Mouse (Mus musculus): Measurements from ENCODE around the gene Apom. TPM values are rescaled to one million over a fixed set of nuclear protein-coding genes. Genes with fewer than 3 reads are reported as not detected.

Apom gene
- polyA plus RNA-seq, 1 experiment: 0.18 TPM

GRCm38 (mm10) chr17:35080248-35080647 is 51.6 kb downstream of the Apom start:
- TF ChIP-seq POLR2A (IDR thresholded peaks at IDR 0.05; ENCODE audit: low read depth, low read length): no peak
- TF ChIP-seq CTCF (IDR thresholded peaks at IDR 0.05; ENCODE audit: extremely low read depth, insufficient read depth, insufficient read length, insufficient replicate concordance): no peak
- Histone ChIP-seq H3K4me3 (ENCODE audit: extremely low read depth, insufficient read depth, insufficient read length) (no peak overlapping the region), H3K27ac (ENCODE audit: insufficient read depth, low read length) (no peak overlapping the region), H3K27me3 (ENCODE audit: control insufficient read depth, insufficient read depth, low read length) (no peaks in the 10 kb centered on the region), H3K4me1 (ENCODE audit: control insufficient read depth, insufficient read depth, insufficient read length) (no peaks in the 10 kb centered on the region; the same call in 1 of the 2 replicates), H3K36me3 (ENCODE audit: control insufficient read depth, insufficient read depth, low read length) (no peaks in the 10 kb centered on the region)
- WGBS: 71% methylated on average over 6 of the region's 6 CpGs
- DNase-seq (ENCODE audit: low read depth in 1 of 2, low spot score in 2 of 2): no peak

DNA sequence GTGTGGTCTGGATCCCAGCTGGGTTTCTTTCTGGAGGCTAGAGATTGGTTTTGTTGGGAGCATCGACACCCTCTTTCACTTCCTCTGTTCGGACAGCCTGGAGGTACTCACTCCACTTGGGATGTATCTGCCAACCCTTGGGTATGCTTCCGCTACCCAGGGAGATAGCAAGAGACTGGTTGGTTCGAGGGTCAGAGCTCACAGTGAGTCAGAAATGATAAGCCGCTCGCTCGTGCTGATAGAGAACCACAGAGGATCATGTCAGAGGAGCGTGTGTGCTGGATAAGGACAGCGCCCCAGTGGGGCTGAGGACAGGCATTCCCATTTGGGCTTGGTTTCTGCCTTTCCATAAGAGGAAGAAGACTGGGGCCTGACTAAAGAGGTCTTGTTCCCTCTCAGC is 52.1 kb downstream of the Apom start:
- Histone ChIP-seq H3K36me3 (ENCODE audit: control insufficient read depth, insufficient read depth, low read length) (no peaks in the 10 kb centered on the region), H3K4me1 (ENCODE audit: control insufficient read depth, insufficient read depth, insufficient read length) (no peaks in the 10 kb centered on the region; the same call in 1 of the 2 replicates), H3K27ac (ENCODE audit: insufficient read depth, low read length) (no peak overlapping the region), H3K27me3 (ENCODE audit: control insufficient read depth, insufficient read depth, low read length) (no peaks in the 10 kb centered on the region), H3K4me3 (ENCODE audit: extremely low read depth, insufficient read depth, insufficient read length) (no peak overlapping the region)
- DNase-seq (ENCODE audit: low read depth in 1 of 2, low spot score in 2 of 2): no peak
- WGBS: 67% methylated on average over 9 of the region's 9 CpGs
- TF ChIP-seq POLR2A (IDR thresholded peaks at IDR 0.05; ENCODE audit: low read depth, low read length) (no peak), CTCF (IDR thresholded peaks at IDR 0.05; ENCODE audit: extremely low read depth, insufficient read depth, insufficient read length, insufficient replicate concordance) (no peak)

Other genes with a start within 250 kb of the Apom start
- 15.9 and 16.0 TPM in 2 replicates for gene C2, start 233.8 kb downstream of the Apom start, polyA plus RNA-seq (2012; rRNA removed)
- 200 and 246 TPM in 2 replicates for gene Ehmt2, start 233.6 kb downstream of the Apom start, polyA plus RNA-seq (2012; rRNA removed)
- gene Slc44a4, start 217.6 kb downstream of the Apom start, polyA plus RNA-seq (2012; rRNA removed): 0.05 and 0.08 TPM in 2 replicates
- 45.8 and 47.5 TPM in 2 replicates for gene Neu1, start 200.8 kb downstream of the Apom start, polyA plus RNA-seq (2012; rRNA removed)
- 7.6 and 12.5 TPM in 2 replicates for gene Hspa1b, start 172.8 kb downstream of the Apom start, polyA plus RNA-seq (2012; rRNA removed)
- gene Gm20481, start 162.1 kb downstream of the Apom start, polyA plus RNA-seq (2012; rRNA removed): not detected in 2 replicates
- 4.2 and 6.7 TPM in 2 replicates for gene Hspa1a, start 159.9 kb downstream of the Apom start, polyA plus RNA-seq (2012; rRNA removed)
- 0.05 and 0.06 TPM in 2 replicates for gene Hspa1l, start 159.3 kb downstream of the Apom start, polyA plus RNA-seq (2012; rRNA removed)
- gene Lsm2, start 150.2 kb downstream of the Apom start, polyA plus RNA-seq (2012; rRNA removed): 60.7 and 65.2 TPM in 2 replicates
- gene Vars, start 131.1 kb downstream of the Apom start, polyA plus RNA-seq (2012; rRNA removed): 489 and 697 TPM in 2 replicates
- 0.72 and 0.90 TPM in 2 replicates for gene Vwa7, start 115.5 kb downstream of the Apom start, polyA plus RNA-seq (2012; rRNA removed)
- gene Sapcd1, start 104.0 kb downstream of the Apom start, polyA plus RNA-seq (2012; rRNA removed): 7.3 and 14.7 TPM in 2 replicates
- gene Msh5, start 85.3 kb downstream of the Apom start, polyA plus RNA-seq (2012; rRNA removed): 8.6 and 9.5 TPM in 2 replicates
- 123 and 134 TPM in 2 replicates for gene Clic1, start 82.1 kb downstream of the Apom start, polyA plus RNA-seq (2012; rRNA removed)
- 18.4 and 18.9 TPM in 2 replicates for gene Ddah2, start 73.0 kb downstream of the Apom start, polyA plus RNA-seq (2012; rRNA removed)
- 0.47 and 0.59 TPM in 2 replicates for gene Ly6g6c, start 66.7 kb downstream of the Apom start, polyA plus RNA-seq (2012; rRNA removed)
- gene Mpig6b, start 65.9 kb downstream of the Apom start, polyA plus RNA-seq (2012; rRNA removed): 4.8 and 5.6 TPM in 2 replicates
- 0.31 and 0.39 TPM in 2 replicates for gene Ly6g6e, start 55.1 kb downstream of the Apom start, polyA plus RNA-seq (2012; rRNA removed)
- gene Ly6g6d, start 54.0 kb downstream of the Apom start, polyA plus RNA-seq (2012; rRNA removed): 1.3 and 1.8 TPM in 2 replicates
- 7.8 and 9.7 TPM in 2 replicates for gene Ly6g6f, start 46.4 kb downstream of the Apom start, polyA plus RNA-seq (2012; rRNA removed)
- 119 and 154 TPM in 2 replicates for gene Abhd16a, start 42.8 kb downstream of the Apom start, polyA plus RNA-seq (2012; rRNA removed)
- gene Ly6g5c, start 23.8 kb downstream of the Apom start, polyA plus RNA-seq (2012; rRNA removed): not detected in 2 replicates
- 2.4 and 2.9 TPM in 2 replicates for gene Ly6g5b, start 16.6 kb downstream of the Apom start, polyA plus RNA-seq (2012; rRNA removed)
- 20.9 and 29.9 TPM in 2 replicates for gene Gpank1, start 10.6 kb downstream of the Apom start, polyA plus RNA-seq (2012; rRNA removed)
- gene Csnk2b, start 10.0 kb downstream of the Apom start, polyA plus RNA-seq (2012; rRNA removed): 176 and 238 TPM in 2 replicates
- gene D17H6S53E, start 5.7 kb downstream of the Apom start, polyA plus RNA-seq (2012; rRNA removed): 6.8 and 10.0 TPM in 2 replicates
- 166 and 202 TPM in 2 replicates for gene Bag6, start 3.1 kb upstream of the Apom start, polyA plus RNA-seq (2012; rRNA removed)
- gene Prrc2a, start 32.8 kb upstream of the Apom start, polyA plus RNA-seq (2012; rRNA removed): 362 and 462 TPM in 2 replicates
- 8.3 and 10.2 TPM in 2 replicates for gene Aif1, start 44.0 kb upstream of the Apom start, polyA plus RNA-seq (2012; rRNA removed)
- gene Lst1, start 56.4 kb upstream of the Apom start, polyA plus RNA-seq (2012; rRNA removed): 109 and 112 TPM in 2 replicates
- 531 and 756 TPM in 2 replicates for gene Ltb, start 62.4 kb upstream of the Apom start, polyA plus RNA-seq (2012; rRNA removed)
- 7.5 and 13.2 TPM in 2 replicates for gene Tnf, start 70.0 kb upstream of the Apom start, polyA plus RNA-seq (2012; rRNA removed)
- gene Lta, start 73.3 kb upstream of the Apom start, polyA plus RNA-seq (2012; rRNA removed): 24.8 and 26.8 TPM in 2 replicates
- 0.34 TPM in 1 of 2 replicates, not detected in the other for gene Gm16181, start 88.8 kb upstream of the Apom start, polyA plus RNA-seq (2012; rRNA removed)
- 5.0 TPM in 2 replicates for gene Atp6v1g2, start 101.6 kb upstream of the Apom start, polyA plus RNA-seq (2012; rRNA removed)
- gene Nfkbil1, start 103.7 kb upstream of the Apom start, polyA plus RNA-seq (2012; rRNA removed): 16.9 and 29.1 TPM in 2 replicates
- gene Ddx39b, start 109.7 kb upstream of the Apom start, polyA plus RNA-seq (2012; rRNA removed): 284 and 323 TPM in 2 replicates
- 1,148 and 1,488 TPM in 2 replicates for gene H2-D1, start 130.7 kb upstream of the Apom start, polyA plus RNA-seq (2012; rRNA removed)
- gene H2-Q1, start 188.4 kb upstream of the Apom start, polyA plus RNA-seq (2012; rRNA removed): not detected in 2 replicates
- gene H2-Q2, start 210.2 kb upstream of the Apom start, polyA plus RNA-seq (2012; rRNA removed): 0.48 and 0.58 TPM in 2 replicates
- gene H2-Q4, start 247.6 kb upstream of the Apom start, polyA plus RNA-seq (2012; rRNA removed): 249 and 304 TPM in 2 replicates

Data from spleen, adult 2 months (tissue).